Mouse (Mus musculus) skeletal muscle tissue, postnatal 0 days (tissue): ENCODE results near the gene Gm47289. TPM values are rescaled to one million over a fixed set of nuclear protein-coding genes. Genes with fewer than 3 reads are reported as not detected.

ENCODE experiments used
- polyA plus RNA-seq: library from polyadenylated mRNA; unstranded; fragments of >200 nt; fragmentation: Nextera tagmentation; extraction: Ambion mirVana; gene quantifications from 2 replicates; pipeline ENCODE4 v1.2.1, GENCODE M21; 2015

Gene Gm47289
- polyA plus RNA-seq = not detected in 2 replicates

DNA sequence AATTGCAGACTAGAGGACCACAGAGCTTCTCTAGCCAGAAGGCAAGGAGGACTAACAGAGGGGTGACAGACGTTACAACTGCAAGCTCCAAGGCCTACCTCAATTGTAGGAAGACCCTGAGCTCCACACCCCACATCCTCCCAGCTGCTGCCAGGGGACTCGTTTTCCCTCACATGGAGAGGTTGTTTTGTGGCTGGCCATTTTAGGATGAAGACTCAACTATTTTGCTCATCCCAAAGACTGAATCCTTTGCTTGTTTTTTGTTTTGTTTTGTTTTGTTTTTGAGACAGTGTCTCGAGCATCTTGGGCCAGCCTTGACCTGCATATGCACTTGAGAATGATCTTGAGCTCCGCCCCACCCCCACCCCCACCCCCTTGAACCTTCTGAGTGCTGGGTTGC, at the start of gene Gm47289:
TSS of gene Gm47289 (plus strand) at position 301 of the 400 bp plus-strand sequence.

DNA sequence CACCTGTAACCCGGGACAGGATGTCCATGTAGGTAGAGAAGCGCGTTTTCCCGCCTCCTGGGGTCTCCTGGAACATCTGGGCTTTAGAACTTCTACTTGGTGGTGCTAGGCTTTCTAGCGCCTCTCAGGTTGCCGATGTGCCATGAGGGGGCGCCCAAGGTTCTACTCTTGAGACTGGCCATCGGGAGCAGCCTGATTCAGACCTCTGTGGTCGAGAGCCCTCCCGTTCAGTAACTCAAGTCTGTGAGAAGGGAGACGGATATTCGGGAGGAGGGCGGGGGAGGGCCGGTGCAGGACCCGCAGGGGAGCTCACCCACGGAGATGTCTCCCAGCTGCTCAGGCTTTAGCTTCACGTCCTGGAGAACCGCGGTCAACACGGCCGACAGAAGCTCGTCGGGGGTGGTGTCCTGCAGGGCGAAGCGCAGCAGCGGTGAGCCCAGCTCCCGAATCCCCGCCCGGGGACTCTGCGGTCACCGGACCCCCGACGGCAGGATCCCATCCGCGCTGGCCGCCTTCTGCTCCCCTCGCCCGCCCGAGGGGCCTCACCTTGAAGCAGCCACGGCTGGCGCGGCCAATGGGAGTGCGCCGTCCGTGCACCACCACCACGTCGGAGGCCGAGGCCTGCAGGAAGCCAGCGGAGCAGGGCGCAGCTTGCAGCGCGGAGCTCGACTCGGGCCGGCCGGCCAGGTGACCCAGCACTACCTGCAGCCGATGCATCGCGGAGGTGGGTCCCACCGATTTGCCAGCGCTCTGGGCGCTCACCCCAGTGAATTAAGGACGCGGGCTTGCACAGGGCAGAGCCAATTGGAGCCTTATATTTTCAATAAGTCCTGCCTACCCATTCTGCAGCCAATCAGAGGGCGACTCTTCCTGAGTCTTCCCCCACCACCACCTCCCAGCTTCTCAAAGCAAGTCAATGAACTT, 2.4 kb upstream of the Gm47289 start, which contains the start of gene Acaa1b:
TSS of gene Acaa1b (minus strand) at position 816 of the 924 bp plus-strand sequence.

DNA sequence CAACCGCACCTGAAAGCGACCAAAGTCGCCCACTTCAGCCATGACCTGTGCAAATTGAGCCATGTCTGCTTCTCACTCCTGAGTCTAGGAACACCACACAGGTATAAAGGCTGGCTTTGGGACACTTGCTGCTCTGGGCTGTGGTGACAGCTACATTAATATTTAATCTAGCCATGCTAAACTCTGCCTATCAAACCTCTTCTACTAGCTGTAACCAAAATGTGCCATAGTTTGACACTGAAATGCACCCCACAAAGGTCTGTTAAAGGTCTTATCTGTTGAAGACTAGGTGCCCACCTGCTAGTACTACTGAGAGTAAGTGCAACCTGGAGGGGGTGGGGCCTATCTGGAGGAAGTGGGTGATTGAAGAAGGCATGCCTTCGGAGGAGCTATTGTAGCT, 50.0 kb downstream of the Gm47289 start, which contains the start of gene Slc22a13:
TSS of gene Slc22a13 (minus strand) at position 101 of the 400 bp plus-strand sequence.

Other genes with a start within 250 kb of the Gm47289 start
- gene Ctdspl, start 232.7 kb upstream of the Gm47289 start, polyA plus RNA-seq = 4.0 and 5.8 TPM in 2 replicates
- 1.9 and 4.8 TPM in 2 replicates for gene Vill, start 106.4 kb upstream of the Gm47289 start, polyA plus RNA-seq
- 9.3 and 11.6 TPM in 2 replicates for gene Plcd1, start 65.7 kb upstream of the Gm47289 start, polyA plus RNA-seq
- 0.06 and 0.16 TPM in 2 replicates for gene Dlec1, start 56.7 kb upstream of the Gm47289 start, polyA plus RNA-seq
- gene Acaa1b, start 2.1 kb upstream of the Gm47289 start, polyA plus RNA-seq = 1.6 and 8.8 TPM in 2 replicates
- not detected in 2 replicates for gene Slc22a13, start 49.9 kb downstream of the Gm47289 start, polyA plus RNA-seq
- gene Oxsr1, start 163.3 kb downstream of the Gm47289 start, polyA plus RNA-seq = 7.4 and 8.1 TPM in 2 replicates
- 69.8 and 81.8 TPM in 2 replicates for gene Acaa1a, start 180.5 kb downstream of the Gm47289 start, polyA plus RNA-seq
- 15.0 and 22.0 TPM in 2 replicates for gene Myd88, start 182.2 kb downstream of the Gm47289 start, polyA plus RNA-seq
- gene Xylb, start 198.2 kb downstream of the Gm47289 start, polyA plus RNA-seq = 0.55 and 0.74 TPM in 2 replicates
- gene Slc22a14, start 206.4 kb downstream of the Gm47289 start, polyA plus RNA-seq = 0.06 and 0.10 TPM in 2 replicates
- 17.0 and 21.7 TPM in 2 replicates for gene Acvr2b, start 243.0 kb downstream of the Gm47289 start, polyA plus RNA-seq